Mouse (Mus musculus) myocyte (in vitro differentiated cells): Measurements from ENCODE around the gene Hmgcs1.

Experiments used
- MYOG ChIP-seq, 3 experiments: IDR thresholded peaks; one replicate each; pipeline ENCODE4 v1.6.1; 2011; ENCODE audit warnings: control low read depth in 2 of 3, low read depth in 2 of 3, mild to moderate bottlenecking in 2 of 3; ENCODE audit not compliant: insufficient read length in 2 of 3, control insufficient read depth in 1 of 3, insufficient read depth in 1 of 3
- POLR2A ChIP-seq: IDR thresholded peaks from one replicate; pipeline ENCODE4 v1.6.1; 2011; ENCODE audit warnings: low read depth, mild to moderate bottlenecking, control low read depth, moderate library complexity; ENCODE audit not compliant: insufficient read length
- TCF3 ChIP-seq: IDR thresholded peaks from one replicate; pipeline ENCODE4 v1.6.1; 2011; ENCODE audit warnings: low read depth, control low read depth; ENCODE audit not compliant: insufficient read length

DNA sequence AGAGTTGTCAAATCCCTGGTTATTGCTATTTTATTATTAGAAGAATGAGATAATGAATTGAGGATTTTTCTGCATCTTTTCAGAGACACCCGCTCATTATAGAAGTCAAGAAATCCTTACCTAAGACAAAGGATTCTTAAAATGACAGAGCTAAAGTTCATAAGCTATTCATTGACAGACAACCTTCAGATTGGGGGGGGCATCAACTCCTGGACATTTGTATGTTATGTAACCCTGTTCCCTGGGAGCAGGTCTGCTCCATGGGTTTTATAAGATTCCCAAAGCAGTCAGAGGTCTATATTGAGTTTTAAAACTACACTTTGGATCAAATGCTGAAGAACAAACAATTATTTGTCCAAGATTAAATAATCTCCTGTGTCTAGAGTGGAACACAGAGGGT is 43.7 kb upstream of the Hmgcs1 start:
- no peak for TF ChIP-seq MYOG (IDR thresholded peaks at IDR 0.05; ENCODE audit: control insufficient read depth in 1 of 3, insufficient read depth in 1 of 3, insufficient read length in 2 of 3, low read depth in 2 of 3)
- no peak for TF ChIP-seq POLR2A
- TF ChIP-seq TCF3 = no peak
